Mouse (Mus musculus): ENCODE data around the gene Psmg4. TPM values are rescaled to one million over a fixed set of nuclear protein-coding genes. Genes with fewer than 3 reads are reported as not detected.

The Psmg4 gene
- polyA plus RNA-seq, 2 experiments = 41.1 to 45.0 TPM

DNA sequence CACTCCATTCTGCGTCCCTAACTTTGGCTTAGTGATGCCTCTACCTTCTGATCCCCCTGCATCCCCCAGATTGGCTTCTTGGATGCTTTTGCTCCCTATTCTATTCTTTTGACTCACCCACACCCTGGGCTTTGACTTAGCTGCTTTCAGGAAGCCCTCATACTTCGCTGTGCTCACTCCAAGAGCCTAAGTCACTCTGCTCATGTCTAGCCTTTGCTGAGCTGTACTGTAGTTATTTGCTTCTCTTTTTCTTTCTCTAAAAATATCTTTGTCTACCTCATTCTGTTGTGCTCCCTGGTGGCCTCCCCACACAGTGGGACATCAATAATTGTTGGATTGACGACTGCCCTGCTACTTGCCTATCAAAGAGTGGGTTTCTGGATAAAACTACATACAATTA lies 14.6 kb upstream of the Psmg4 start:
- DNase-seq (ENCODE audit: low read depth in 3 of 3, low spot score in 3 of 3) = no peak

DNA sequence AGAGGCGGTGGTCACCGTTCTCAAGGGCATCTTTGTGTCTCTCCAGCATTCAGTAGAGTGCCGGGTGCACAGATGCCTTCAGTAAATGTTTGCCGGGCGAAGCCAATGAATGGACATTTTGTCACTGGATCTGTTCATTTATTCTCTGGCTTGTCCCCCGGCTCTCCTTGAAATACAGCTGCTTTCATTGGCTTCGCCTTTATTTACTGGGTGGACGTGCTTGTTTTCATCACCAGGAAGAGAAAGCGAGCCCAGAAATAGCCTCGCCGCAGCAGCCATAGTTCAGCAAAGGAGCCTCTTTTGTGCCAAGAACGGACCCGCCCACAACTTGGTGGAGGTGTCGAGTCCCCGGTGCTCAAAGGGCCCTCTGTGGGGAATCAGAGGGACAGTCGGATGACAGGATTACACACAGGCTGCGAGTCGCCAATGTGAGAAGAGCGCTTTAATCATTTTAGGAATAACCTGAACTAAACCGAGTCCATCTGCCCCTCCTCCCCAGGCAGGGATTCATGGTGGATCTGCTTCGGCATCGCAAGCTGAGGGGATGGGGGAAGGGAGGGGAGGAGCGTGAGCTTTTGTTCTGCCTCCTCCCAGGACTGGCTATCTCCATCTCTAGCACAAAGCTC lies 13.9 kb upstream of the Psmg4 start:
- Histone ChIP-seq H3K4me1 (replicated peaks; ENCODE audit: control insufficient read depth in 2 of 2, insufficient read depth in 2 of 2, low read length in 1 of 2) (peaks cover 0 to 6% of the 10 kb centered on the region in 2 experiments; a peak in 1 of 4 replicates), H3K9ac (replicated peaks) (no peak overlapping the region), H3K27me3 (ENCODE audit: control insufficient read depth, insufficient read depth, low read length) (peaks cover 19% of the 10 kb centered on the region), H3K4me2 (ENCODE audit: low read depth) (peak overlapping the region; percentile 42), H3K36me3 (replicated peaks; ENCODE audit: control insufficient read depth, insufficient read depth, low read depth) (no peaks in the 10 kb centered on the region), H3K4me3 (ENCODE audit: insufficient read depth in 1 of 2, low read depth in 2 of 2, low read length in 2 of 2) (peak overlapping the region; percentile 15 to 44), H3K27ac (no peak overlapping the region), H3K9me3 (ENCODE audit: control insufficient read depth, low read length) (no peaks in the 10 kb centered on the region)
- ATAC-seq (ENCODE audit: insufficient read depth) (no peak), DNase-seq (ENCODE audit: low read depth in 3 of 3, low spot score in 3 of 3) (no peak)
- no peak for TF ChIP-seq CTCF (IDR thresholded peaks at IDR 0.05; ENCODE audit: low read depth)
- TF ChIP-seq EP300 (IDR thresholded peaks at IDR 0.05; ENCODE audit: low read depth) = no peak
- WGBS (ENCODE audit: insufficient replicate concordance) = 9% methylated on average over 23 of the region's 23 CpGs

More for the DNA sequence above, 14.6 kb upstream of the Psmg4 start:
- no peaks in the 10 kb centered on the region for H3K9me3 ChIP-seq (ENCODE audit: control insufficient read depth, low read length)
- TF ChIP-seq CTCF (IDR thresholded peaks at IDR 0.05; ENCODE audit: low read depth) (no peak), EP300 (IDR thresholded peaks at IDR 0.05; ENCODE audit: low read depth) (no peak)
- no peak overlapping the region for H3K27ac ChIP-seq
- WGBS (ENCODE audit: insufficient replicate concordance) = 54% methylated on average over 3 of the region's 3 CpGs
- H3K9ac ChIP-seq (replicated peaks) = no peak overlapping the region
- peaks cover 0 to 6% of the 10 kb centered on the region in 2 experiments; a peak in 1 of 4 replicates for H3K4me1 ChIP-seq (replicated peaks; ENCODE audit: control insufficient read depth in 2 of 2, insufficient read depth in 2 of 2, low read length in 1 of 2)
- no peak for ATAC-seq (ENCODE audit: insufficient read depth)
- H3K27me3 ChIP-seq (ENCODE audit: control insufficient read depth, insufficient read depth, low read length) = peaks cover 19% of the 10 kb centered on the region
- H3K4me2 ChIP-seq (ENCODE audit: low read depth) = no peak overlapping the region
- H3K4me3 ChIP-seq (ENCODE audit: insufficient read depth in 1 of 2, low read depth in 2 of 2, low read length in 2 of 2) = no peak overlapping the region
- H3K36me3 ChIP-seq (replicated peaks; ENCODE audit: control insufficient read depth, insufficient read depth, low read depth) = no peaks in the 10 kb centered on the region

DNA sequence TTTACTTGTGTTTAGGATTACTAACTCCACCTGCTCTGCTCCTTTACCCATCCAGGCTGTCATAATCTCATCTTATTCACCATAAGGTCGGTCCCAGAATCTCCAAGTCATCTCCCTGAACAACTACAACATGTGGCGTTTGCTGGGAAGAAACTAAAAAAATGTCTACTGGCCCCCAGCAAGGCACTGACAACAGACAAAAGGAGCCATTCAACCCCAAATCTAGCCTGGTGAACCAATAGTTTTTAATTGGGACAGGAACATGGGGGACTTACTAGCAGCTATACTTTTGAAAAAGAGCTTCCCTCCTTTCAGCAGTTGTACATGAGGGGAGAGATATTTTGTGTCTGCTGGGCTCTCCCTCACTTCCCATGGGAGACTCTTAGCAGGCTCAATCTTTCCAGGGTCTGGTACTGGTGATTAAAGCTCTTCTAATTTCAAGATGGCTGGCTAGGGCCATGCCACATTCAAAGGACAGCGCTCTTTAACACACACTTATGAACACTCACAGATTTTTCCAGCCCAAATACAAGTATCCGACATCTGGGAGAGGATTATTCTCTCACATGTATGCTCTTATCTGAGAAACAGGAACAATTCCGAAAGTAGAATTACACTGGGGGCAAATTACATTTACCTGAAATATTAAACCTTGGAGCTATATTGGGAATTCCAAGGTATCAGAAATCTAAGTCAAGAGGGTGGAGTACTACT lies 13.1 kb upstream of the Psmg4 start:
- peak overlapping the region; percentile 42; the same call in 1 of the 2 replicates for H3K4me2 ChIP-seq (ENCODE audit: low read depth)
- H3K4me3 ChIP-seq (ENCODE audit: insufficient read depth in 1 of 2, low read depth in 2 of 2, low read length in 2 of 2) = no peak overlapping the region; a peak in 1 of 4 replicates
- no peaks in the 10 kb centered on the region for H3K9me3 ChIP-seq (ENCODE audit: control insufficient read depth, low read length)
- H3K9ac ChIP-seq (replicated peaks) = no peak overlapping the region
- WGBS (ENCODE audit: insufficient replicate concordance) = 47% methylated on average over 5 of the region's 5 CpGs
- peaks cover 19% of the 10 kb centered on the region for H3K27me3 ChIP-seq (ENCODE audit: control insufficient read depth, insufficient read depth, low read length)
- H3K36me3 ChIP-seq (replicated peaks; ENCODE audit: control insufficient read depth, insufficient read depth, low read depth) = no peaks in the 10 kb centered on the region
- no peak overlapping the region for H3K27ac ChIP-seq
- TF ChIP-seq EP300 (IDR thresholded peaks at IDR 0.05; ENCODE audit: low read depth) (no peak), CTCF (IDR thresholded peaks at IDR 0.05; ENCODE audit: low read depth) (no peak)
- DNase-seq (ENCODE audit: low read depth in 3 of 3, low spot score in 3 of 3) (no peak), ATAC-seq (ENCODE audit: insufficient read depth) (no peak)
- H3K4me1 ChIP-seq (replicated peaks; ENCODE audit: control insufficient read depth in 2 of 2, insufficient read depth in 2 of 2, low read length in 1 of 2) = peaks cover 0 to 6% of the 10 kb centered on the region in 2 experiments; a peak in 1 of 4 replicates

DNA sequence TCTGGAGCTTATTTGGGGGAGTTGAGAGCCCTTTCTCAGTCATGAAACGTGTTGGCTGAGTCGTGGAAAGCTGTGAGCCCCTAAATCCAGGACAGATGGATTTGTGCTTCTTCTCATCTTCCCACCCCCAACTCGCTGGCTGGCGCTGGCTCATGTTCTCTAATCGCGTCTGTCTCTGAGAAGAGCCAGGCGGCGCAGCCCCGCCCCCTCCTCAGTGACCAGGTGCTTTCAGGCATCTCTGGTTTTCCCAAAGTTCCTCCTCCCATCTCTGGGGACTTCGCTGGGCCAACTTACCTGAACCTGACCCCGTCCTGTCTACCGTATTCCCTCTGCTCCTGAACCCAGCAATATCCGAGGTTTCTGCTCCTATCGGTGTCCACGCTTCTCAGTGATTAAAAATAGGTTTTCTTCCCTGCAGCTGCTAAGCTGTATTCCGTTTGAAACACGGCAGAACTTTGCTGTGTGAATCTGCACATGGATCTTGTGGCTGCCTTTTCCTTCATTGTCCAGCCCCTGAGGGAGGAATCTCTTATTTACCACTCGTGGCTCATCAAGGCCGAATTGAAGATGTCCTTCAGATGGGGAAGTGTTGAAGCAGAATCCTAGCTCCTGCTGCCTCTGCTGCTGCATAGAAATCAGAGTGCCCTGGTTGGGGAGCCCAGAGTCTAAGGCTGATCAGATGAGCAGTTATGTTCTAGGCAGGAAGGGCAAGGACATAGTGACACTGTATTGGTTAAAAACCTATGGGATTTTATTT lies 12.3 kb upstream of the Psmg4 start:
- Histone ChIP-seq H3K27ac (no peak overlapping the region), H3K9me3 (ENCODE audit: control insufficient read depth, low read length) (no peaks in the 10 kb centered on the region), H3K27me3 (ENCODE audit: control insufficient read depth, insufficient read depth, low read length) (peaks cover 19% of the 10 kb centered on the region), H3K4me1 (replicated peaks; ENCODE audit: control insufficient read depth in 2 of 2, insufficient read depth in 2 of 2, low read length in 1 of 2) (peaks cover 0 to 6% of the 10 kb centered on the region in 2 experiments; a peak in 1 of 4 replicates), H3K4me3 (ENCODE audit: insufficient read depth in 1 of 2, low read depth in 2 of 2, low read length in 2 of 2) (no peak overlapping the region), H3K9ac (replicated peaks) (no peak overlapping the region), H3K36me3 (replicated peaks; ENCODE audit: control insufficient read depth, insufficient read depth, low read depth) (no peaks in the 10 kb centered on the region), H3K4me2 (ENCODE audit: low read depth) (no peak overlapping the region)
- no peak for TF ChIP-seq CTCF (IDR thresholded peaks at IDR 0.05; ENCODE audit: low read depth)
- no peak for TF ChIP-seq EP300 (IDR thresholded peaks at IDR 0.05; ENCODE audit: low read depth)
- DNase-seq (ENCODE audit: low read depth in 3 of 3, low spot score in 3 of 3) = no peak
- 17% methylated on average over 19 of the region's 19 CpGs for WGBS (ENCODE audit: insufficient replicate concordance)
- ATAC-seq (ENCODE audit: insufficient read depth) = no peak

DNA sequence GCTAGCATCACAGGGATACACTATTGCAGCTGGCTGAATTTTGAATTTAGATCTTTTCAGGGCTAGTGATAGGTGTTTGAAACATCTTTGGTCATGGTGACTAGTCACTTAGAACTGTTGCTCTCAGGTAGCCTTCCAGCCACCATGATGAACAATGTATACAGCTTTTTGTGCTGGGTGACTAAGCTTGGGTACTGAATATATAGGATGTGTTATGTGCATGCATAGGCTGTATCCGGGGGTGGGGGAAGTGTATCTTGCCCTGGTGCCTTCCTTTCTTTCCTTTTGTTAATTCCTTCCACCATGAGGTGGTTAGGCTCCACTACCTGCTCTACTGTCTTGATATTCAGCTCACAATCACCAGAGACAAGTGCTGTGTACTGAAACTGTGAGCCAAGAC lies 11.3 kb upstream of the Psmg4 start:
- Histone ChIP-seq H3K4me3 (ENCODE audit: insufficient read depth in 1 of 2, low read depth in 2 of 2, low read length in 2 of 2) (no peak overlapping the region), H3K36me3 (replicated peaks; ENCODE audit: control insufficient read depth, insufficient read depth, low read depth) (no peaks in the 10 kb centered on the region), H3K4me2 (ENCODE audit: low read depth) (no peak overlapping the region), H3K4me1 (replicated peaks; ENCODE audit: control insufficient read depth in 2 of 2, insufficient read depth in 2 of 2, low read length in 1 of 2) (peaks cover 0 to 8% of the 10 kb centered on the region in 2 experiments; a peak in 1 of 4 replicates), H3K27me3 (ENCODE audit: control insufficient read depth, insufficient read depth, low read length) (peaks cover 19% of the 10 kb centered on the region), H3K9me3 (ENCODE audit: control insufficient read depth, low read length) (no peaks in the 10 kb centered on the region), H3K9ac (replicated peaks) (no peak overlapping the region), H3K27ac (no peak overlapping the region)
- DNase-seq (ENCODE audit: low read depth in 3 of 3, low spot score in 3 of 3) (no peak), ATAC-seq (ENCODE audit: insufficient read depth) (no peak)
- WGBS (ENCODE audit: insufficient replicate concordance) = 62% methylated on average over 1 of the region's 1 CpGs
- TF ChIP-seq CTCF (IDR thresholded peaks at IDR 0.05; ENCODE audit: low read depth) = no peak
- no peak for TF ChIP-seq EP300 (IDR thresholded peaks at IDR 0.05; ENCODE audit: low read depth)

Data from liver, embryonic 14.5 days (tissue).